ENCODE assay signal across 8 mouse cellular contexts in genomic region chr15:80850004-80850403, GRCm38 (mm10).
DNase-seq lines count a peak whose midpoint lies in the region; ATAC-seq lines count a peak whose summit lies in the region.
"Had no signal": no experiment of that assay in that cellular context is flagged by ENCODE, and none has a peak within 500 bp of the region (broad histone marks: within the 10 kb centered on the region; RNA-seq: fewer than 3 reads in every experiment).

No protein-coding gene starts in this region.

- no peak overlapping the region for H3K9ac ChIP-seq in kidney, embryonic 16.5 days (replicated peaks; ENCODE audit: low read length)
- no peak overlapping the region for H3K9ac ChIP-seq in embryonic facial prominence, embryonic 15.5 days
- H3K9ac ChIP-seq: lung, embryonic 15.5 days had no signal

- WGBS in kidney, embryonic 16.5 days: 33% methylated on average over 8 of the region's 8 CpGs
- 43% methylated on average over 8 of the region's 8 CpGs for WGBS in embryonic facial prominence, embryonic 15.5 days

- H3K4me3 ChIP-seq in kidney, embryonic 16.5 days (ENCODE audit: low read length): no peak overlapping the region
- H3K4me3 ChIP-seq in brown adipose tissue, adult 24 weeks (ENCODE audit: insufficient read depth, low read depth, low read length): no peak overlapping the region
- no peak overlapping the region for H3K4me3 ChIP-seq in embryonic facial prominence, embryonic 15.5 days (replicated peaks)
- H3K4me3 ChIP-seq: lung, embryonic 15.5 days had no signal

- H3K9me3 ChIP-seq in kidney, embryonic 16.5 days (ENCODE audit: low read length): no peaks in the 10 kb centered on the region
- no peaks in the 10 kb centered on the region for H3K9me3 ChIP-seq in embryonic facial prominence, embryonic 15.5 days (replicated peaks)
- H3K9me3 ChIP-seq: lung, embryonic 15.5 days had no signal

- no peaks in the 10 kb centered on the region for H3K27me3 ChIP-seq in kidney, embryonic 16.5 days (ENCODE audit: insufficient read depth, low read length)
- H3K27me3 ChIP-seq in embryonic facial prominence, embryonic 15.5 days: no peaks in the 10 kb centered on the region
- H3K27me3 ChIP-seq: lung, embryonic 15.5 days had no signal

- H3K27ac ChIP-seq in kidney, embryonic 16.5 days (ENCODE audit: low read length): peak overlapping the region; percentile 49; the same call in 1 of the 2 replicates
- 0 out of 2 replicates have a peak overlapping the region, but pooled peaks have one; percentile 3 for H3K27ac ChIP-seq in brown adipose tissue, adult 24 weeks (replicated peaks; ENCODE audit: low read depth, low read length)
- no peak overlapping the region for H3K27ac ChIP-seq in embryonic facial prominence, embryonic 15.5 days (replicated peaks)
- H3K27ac ChIP-seq: lung, embryonic 15.5 days had no signal

- peaks cover 12% of the 10 kb centered on the region; the same call in 1 of the 2 replicates for H3K4me1 ChIP-seq in kidney, embryonic 16.5 days (ENCODE audit: insufficient read depth, low read length)
- H3K4me1 ChIP-seq in brown adipose tissue, adult 24 weeks (ENCODE audit: control insufficient read depth, insufficient read depth, insufficient read length, low read length): 0 out of 2 replicates have a peak, but pooled peaks cover 6% of the 10 kb centered on the region
- peaks cover 17% of the 10 kb centered on the region; the same call in 1 of the 2 replicates for H3K4me1 ChIP-seq in embryonic facial prominence, embryonic 15.5 days
- H3K4me1 ChIP-seq: lung, embryonic 15.5 days had no signal

- no peak for DNase-seq in kidney, postnatal 4 days
- peak; percentile 22 for DNase-seq in lung, postnatal 36 days
- no peak for DNase-seq in thymus, postnatal 4 days
- no peak for DNase-seq in adrenal gland, postnatal 10 days

- ATAC-seq in kidney, embryonic 16.5 days (ENCODE audit: low FRiP score, low TSS enrichment): 0 out of 2 replicates have a peak, but pooled peaks have one; percentile 6
- peak; percentile 29; the same call in 1 of the 2 replicates for ATAC-seq in embryonic facial prominence, embryonic 15.5 days (ENCODE audit: insufficient number of reproducible peaks, low FRiP score, low TSS enrichment, low read depth)

- H3K36me3 ChIP-seq in kidney, embryonic 16.5 days (ENCODE audit: insufficient read depth, low read length): no peaks in the 10 kb centered on the region
- H3K36me3 ChIP-seq in embryonic facial prominence, embryonic 15.5 days: no peaks in the 10 kb centered on the region
- H3K36me3 ChIP-seq: lung, embryonic 15.5 days had no signal

- H3K4me2 ChIP-seq in kidney, embryonic 16.5 days (replicated peaks; ENCODE audit: low read depth, low read length): no peak overlapping the region
- H3K4me2 ChIP-seq in embryonic facial prominence, embryonic 15.5 days (replicated peaks): no peak overlapping the region
- H3K4me2 ChIP-seq: lung, embryonic 15.5 days had no signal
